Mouse (Mus musculus) forebrain, embryonic 10.5 days (tissue): ENCODE results near the gene Itpr3. TPM values are rescaled to one million over a fixed set of nuclear protein-coding genes. Genes with fewer than 3 reads are reported as not detected.

ENCODE experiments used
- DNase-seq: peaks from one replicate; pipeline ENCODE4 v3.0.0-alpha.2; 2017; ENCODE audit warnings: low spot score; ENCODE audit errors: extremely low spot score
- H3K27ac ChIP-seq: fragments of 300-500 bp; sonication (generic); 2 replicates; pipeline ENCODE4 v1.5.1; 2016; ENCODE audit warnings: mild to moderate bottlenecking
- H3K27me3 ChIP-seq: fragments of 300-500 bp; sonication (generic); 2 replicates; pipeline ENCODE4 v1.6.1; 2016; ENCODE audit warnings: mild to moderate bottlenecking; ENCODE audit not compliant: poor library complexity, severe bottlenecking
- H3K36me3 ChIP-seq: fragments of 300-500 bp; sonication (generic); replicated peaks from 2 replicates; pipeline ENCODE4 v1.6.1; 2016; ENCODE audit warnings: mild to moderate bottlenecking, moderate library complexity
- H3K4me1 ChIP-seq: fragments of 300-500 bp; sonication (generic); 2 replicates; pipeline ENCODE4 v1.6.1; 2016
- H3K4me3 ChIP-seq: fragments of 300-500 bp; sonication (generic); 2 replicates; pipeline ENCODE4 v1.5.1; 2016; ENCODE audit warnings: mild to moderate bottlenecking, moderate library complexity
- H3K9me3 ChIP-seq: fragments of 300-500 bp; sonication (generic); 2 replicates; pipeline ENCODE4 v1.6.1; 2016; ENCODE audit warnings: mild to moderate bottlenecking, moderate library complexity
- WGBS: fragments of 180-500 bp; shearing (Covaris S2); methylation state at CpG from one replicate; pipeline ENCODE4 v1.1.7; 2016; 5-methylcytosine and 5-hydroxymethylcytosine counted together
- polyA plus RNA-seq: library from polyadenylated mRNA; unstranded; fragments of >200 nt; fragmentation: Nextera tagmentation; extraction: Ambion mirVana; gene quantifications from 2 replicates; pipeline ENCODE4 v1.2.1, GENCODE M21; 2016

The Itpr3 gene
- polyA plus RNA-seq, 1 experiment from 2014 or later: 1.6 TPM

GRCm38 (mm10) chr17:27141971-27142450 is 84.9 kb downstream of the Itpr3 start:
- 57% methylated on average over 10 of the region's 10 CpGs for WGBS
- H3K27ac ChIP-seq: peak overlapping the region; percentile 49; the same call in 1 of the 2 replicates

GRCm38 (mm10) chr17:27144152-27144551 is 87.0 kb downstream of the Itpr3 start:
- no peaks in the 10 kb centered on the region for H3K36me3 ChIP-seq
- H3K9me3 ChIP-seq: no peaks in the 10 kb centered on the region
- peaks cover 36% of the 10 kb centered on the region for H3K27me3 ChIP-seq
- no peak overlapping the region for H3K4me3 ChIP-seq
- peaks cover 69% of the 10 kb centered on the region for H3K4me1 ChIP-seq
- H3K27ac ChIP-seq: 0 out of 2 replicates have a peak overlapping the region, but pooled peaks have one; percentile 3
- no peak for DNase-seq
- 85% methylated on average over 4 of the region's 4 CpGs for WGBS

More at GRCm38 (mm10) chr17:27141971-27142450, 84.9 kb downstream of the Itpr3 start:
- H3K4me1 ChIP-seq: peaks cover 70% of the 10 kb centered on the region
- H3K9me3 ChIP-seq: no peaks in the 10 kb centered on the region
- H3K27me3 ChIP-seq: peaks cover 35% of the 10 kb centered on the region
- no peaks in the 10 kb centered on the region for H3K36me3 ChIP-seq
- no peak overlapping the region for H3K4me3 ChIP-seq
- no peak for DNase-seq

GRCm38 (mm10) chr17:27146323-27146923 is 89.3 kb downstream of the Itpr3 start:
- H3K9me3 ChIP-seq: no peaks in the 10 kb centered on the region
- H3K27me3 ChIP-seq: peaks cover 27% of the 10 kb centered on the region
- H3K4me3 ChIP-seq: no peak overlapping the region
- no peaks in the 10 kb centered on the region for H3K36me3 ChIP-seq
- H3K27ac ChIP-seq: no peak overlapping the region
- WGBS: 52% methylated on average over 8 of the region's 8 CpGs
- DNase-seq: no peak
- peaks cover 53% of the 10 kb centered on the region for H3K4me1 ChIP-seq

- H3K4me3 ChIP-seq: no peak overlapping the region
- H3K27me3 ChIP-seq: 0 out of 2 replicates have a peak, but pooled peaks cover 4% of the 10 kb centered on the region
- no peak for DNase-seq
- H3K9me3 ChIP-seq: no peaks in the 10 kb centered on the region
- 79% methylated on average over 7 of the region's 7 CpGs for WGBS
- H3K36me3 ChIP-seq: no peaks in the 10 kb centered on the region
- peaks cover 38% of the 10 kb centered on the region for H3K4me1 ChIP-seq
- no peak overlapping the region for H3K27ac ChIP-seq
These were observed 93.8 kb downstream of the Itpr3 start for GRCm38 (mm10) chr17:27150871-27151270.

- Histone ChIP-seq H3K27ac (no peak overlapping the region), H3K9me3 (no peaks in the 10 kb centered on the region), H3K27me3 (0 out of 2 replicates have a peak, but pooled peaks cover 4% of the 10 kb centered on the region), H3K4me1 (peaks cover 37% of the 10 kb centered on the region), H3K36me3 (no peaks in the 10 kb centered on the region), H3K4me3 (no peak overlapping the region)
- DNase-seq: no peak
- 68% methylated on average over 8 of the region's 8 CpGs for WGBS
These were observed 94.3 kb downstream of the Itpr3 start for GRCm38 (mm10) chr17:27151411-27151810.

GRCm38 (mm10) chr17:27152976-27153723 is 96.0 kb downstream of the Itpr3 start:
- Histone ChIP-seq H3K4me3 (no peak overlapping the region), H3K27me3 (0 out of 2 replicates have a peak, but pooled peaks cover 4% of the 10 kb centered on the region), H3K36me3 (no peaks in the 10 kb centered on the region), H3K27ac (0 out of 2 replicates have a peak overlapping the region, but pooled peaks have one; percentile 40), H3K4me1 (peaks cover 31% of the 10 kb centered on the region), H3K9me3 (no peaks in the 10 kb centered on the region)
- WGBS: 76% methylated on average over 8 of the region's 8 CpGs
- DNase-seq: no peak

GRCm38 (mm10) chr17:27153773-27154193 is 96.7 kb downstream of the Itpr3 start:
- Histone ChIP-seq H3K4me3 (no peak overlapping the region), H3K4me1 (peaks cover 25% of the 10 kb centered on the region), H3K27me3 (no peaks in the 10 kb centered on the region), H3K27ac (0 out of 2 replicates have a peak overlapping the region, but pooled peaks have one; percentile 40), H3K36me3 (no peaks in the 10 kb centered on the region), H3K9me3 (no peaks in the 10 kb centered on the region)
- no peak for DNase-seq
- WGBS: 84% methylated on average over 9 of the region's 9 CpGs

GRCm38 (mm10) chr17:27154256-27154655 is 97.2 kb downstream of the Itpr3 start:
- Histone ChIP-seq H3K27me3 (no peaks in the 10 kb centered on the region), H3K4me3 (no peak overlapping the region), H3K4me1 (peaks cover 21% of the 10 kb centered on the region), H3K36me3 (no peaks in the 10 kb centered on the region), H3K9me3 (no peaks in the 10 kb centered on the region), H3K27ac (no peak overlapping the region)
- no peak for DNase-seq
- 88% methylated on average over 14 of the region's 14 CpGs for WGBS

GRCm38 (mm10) chr17:27154881-27155280 is 97.8 kb downstream of the Itpr3 start:
- H3K27ac ChIP-seq: no peak overlapping the region
- H3K4me3 ChIP-seq: no peak overlapping the region
- no peaks in the 10 kb centered on the region for H3K27me3 ChIP-seq
- H3K36me3 ChIP-seq: no peaks in the 10 kb centered on the region
- 82% methylated on average over 6 of the region's 6 CpGs for WGBS
- no peak for DNase-seq
- H3K4me1 ChIP-seq: peaks cover 20% of the 10 kb centered on the region
- no peaks in the 10 kb centered on the region for H3K9me3 ChIP-seq

GRCm38 (mm10) chr17:27155752-27156151 is 98.6 kb downstream of the Itpr3 start:
- WGBS: 85% methylated on average over 8 of the region's 8 CpGs

GRCm38 (mm10) chr17:27158439-27158838 is 101.3 kb downstream of the Itpr3 start:
- no peaks in the 10 kb centered on the region for H3K27me3 ChIP-seq
- H3K4me1 ChIP-seq: peaks cover 18% of the 10 kb centered on the region
- no peaks in the 10 kb centered on the region for H3K9me3 ChIP-seq
- no peak overlapping the region for H3K4me3 ChIP-seq
- H3K27ac ChIP-seq: no peak overlapping the region
- WGBS: 87% methylated on average over 6 of the region's 6 CpGs
- DNase-seq: no peak
- no peaks in the 10 kb centered on the region for H3K36me3 ChIP-seq

More at GRCm38 (mm10) chr17:27155752-27156151, 98.6 kb downstream of the Itpr3 start:
- Histone ChIP-seq H3K9me3 (no peaks in the 10 kb centered on the region), H3K27ac (0 out of 2 replicates have a peak overlapping the region, but pooled peaks have one; percentile 27), H3K36me3 (no peaks in the 10 kb centered on the region), H3K27me3 (no peaks in the 10 kb centered on the region), H3K4me3 (no peak overlapping the region), H3K4me1 (peaks cover 17% of the 10 kb centered on the region)
- DNase-seq: no peak

- Histone ChIP-seq H3K36me3 (no peaks in the 10 kb centered on the region), H3K4me1 (peaks cover 15% of the 10 kb centered on the region), H3K27ac (no peak overlapping the region), H3K4me3 (no peak overlapping the region), H3K27me3 (no peaks in the 10 kb centered on the region), H3K9me3 (no peaks in the 10 kb centered on the region)
- 87% methylated on average over 7 of the region's 7 CpGs for WGBS
- no peak for DNase-seq
These were observed 102.1 kb downstream of the Itpr3 start for GRCm38 (mm10) chr17:27159169-27159568.

GRCm38 (mm10) chr17:27160905-27161304 is 103.8 kb downstream of the Itpr3 start:
- H3K4me3 ChIP-seq: no peak overlapping the region
- WGBS: 81% methylated on average over 4 of the region's 4 CpGs
- no peaks in the 10 kb centered on the region for H3K9me3 ChIP-seq
- H3K4me1 ChIP-seq: peaks cover 13% of the 10 kb centered on the region
- H3K36me3 ChIP-seq: no peaks in the 10 kb centered on the region
- DNase-seq: no peak
- H3K27me3 ChIP-seq: no peaks in the 10 kb centered on the region
- peak overlapping the region; percentile 15; the same call in 1 of the 2 replicates for H3K27ac ChIP-seq
